Mouse (Mus musculus) cerebellum, adult (tissue): ENCODE measurements around the gene Magoh.

Source experiments
- ATAC-seq: cut with Nextera tagmentation; 2 replicates; pipeline ENCODE4 v1.9.2; 2017; ENCODE audit warnings: mild to moderate bottlenecking, moderate library complexity, mixed read lengths; ENCODE audit not compliant: insufficient number of reproducible peaks, low FRiP score, low TSS enrichment

Gene Magoh

DNA sequence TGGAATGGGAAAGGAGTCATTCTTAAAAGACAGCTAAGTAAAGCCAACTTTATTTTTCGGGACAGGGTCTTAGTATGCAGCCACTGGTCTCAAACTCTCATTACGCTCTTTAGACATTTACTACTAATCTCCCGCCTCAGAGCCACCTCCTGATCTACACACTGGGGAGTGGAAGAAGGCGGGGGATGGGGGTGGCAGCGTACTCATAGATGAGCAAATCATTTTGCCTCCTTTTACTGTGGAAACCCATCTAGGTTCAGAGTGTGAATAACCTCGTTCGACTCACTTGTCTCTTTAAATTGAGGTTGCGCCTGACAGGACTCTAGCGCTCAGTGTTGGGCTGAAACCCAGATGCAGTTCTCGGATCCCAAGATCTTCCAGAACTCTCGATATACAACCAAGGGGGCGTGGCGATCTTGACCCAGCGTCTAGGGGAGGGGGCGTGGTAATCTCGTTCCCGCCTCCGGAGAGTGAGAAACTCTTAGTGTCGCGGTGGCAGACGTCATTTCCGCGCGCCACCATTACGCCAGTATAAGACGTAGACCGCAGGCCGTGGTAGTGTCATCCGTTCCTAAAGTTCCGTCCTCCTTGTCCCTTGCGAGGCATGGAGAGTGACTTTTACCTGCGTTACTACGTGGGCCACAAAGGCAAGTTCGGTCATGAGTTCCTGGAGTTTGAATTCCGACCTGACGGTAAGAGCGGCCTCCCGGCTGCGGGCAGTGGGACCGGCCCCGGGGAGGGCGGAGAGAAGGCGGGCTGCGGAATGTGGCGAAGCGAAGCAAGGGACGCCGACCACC is at the start of gene Magoh:
TSS of gene Magoh (plus strand) at position 502 of the 797 bp plus-strand sequence.
- ATAC-seq: peak; percentile 84

DNA sequence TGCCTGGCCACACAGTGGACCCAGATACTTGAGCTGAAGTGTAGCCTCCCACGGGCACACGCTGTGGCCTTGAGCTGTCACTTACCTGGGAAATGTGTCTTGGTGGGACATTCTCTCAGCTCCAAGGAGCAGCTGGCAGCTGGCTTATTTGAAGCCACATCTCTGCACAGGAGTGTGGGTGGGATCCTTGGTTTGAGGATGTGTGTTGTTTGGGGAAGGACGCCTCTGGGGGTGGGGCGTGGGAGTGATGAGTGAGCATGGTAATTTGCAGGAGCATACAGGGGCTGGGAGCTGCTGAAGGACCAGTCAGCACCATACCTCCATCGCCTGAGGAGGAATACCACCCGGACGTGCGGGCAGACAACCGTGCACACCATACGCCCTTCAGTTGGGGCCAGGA is 49.4 kb upstream of the Magoh start:
- ATAC-seq: no peak

DNA sequence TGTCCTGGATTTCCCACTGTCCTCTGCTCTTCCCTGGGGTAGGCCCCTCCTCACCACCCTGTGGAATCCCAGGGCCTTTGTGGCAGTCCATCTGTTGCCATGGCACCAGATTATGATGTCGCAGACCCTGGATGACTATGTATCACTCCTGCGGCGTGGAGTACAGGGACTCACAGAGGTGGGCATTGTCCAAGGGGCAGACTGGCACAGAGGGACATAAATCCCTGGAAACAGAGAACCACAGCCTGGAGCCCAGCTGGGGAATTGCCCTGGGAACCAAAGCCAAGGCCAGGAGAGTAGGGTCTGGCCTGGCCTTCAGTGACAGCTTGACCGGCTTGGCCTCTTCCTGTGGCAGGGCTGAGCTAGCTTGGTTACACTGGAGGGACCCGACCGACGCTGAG is 48.7 kb upstream of the Magoh start:
- ATAC-seq: no peak

DNA sequence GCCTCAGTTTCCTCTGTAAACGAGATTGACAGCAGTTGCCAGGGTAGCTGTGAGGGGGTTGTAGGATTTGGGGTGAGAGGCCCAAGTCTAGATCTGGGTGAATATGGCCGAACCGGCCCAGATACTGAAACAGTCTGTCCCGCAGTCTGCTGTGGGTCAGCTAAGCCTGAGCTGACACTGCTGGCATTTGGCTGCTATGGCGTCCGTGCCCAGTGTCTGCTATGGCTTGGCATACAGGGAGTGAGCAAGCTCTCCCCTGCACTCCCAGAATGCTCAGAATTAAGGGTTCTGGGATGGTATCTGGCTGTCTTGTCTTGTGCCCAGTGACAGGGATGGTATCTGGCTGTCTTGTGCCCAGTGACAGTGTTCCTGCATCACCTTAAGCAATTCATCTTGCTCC is 47.9 kb upstream of the Magoh start:
- no peak for ATAC-seq

DNA sequence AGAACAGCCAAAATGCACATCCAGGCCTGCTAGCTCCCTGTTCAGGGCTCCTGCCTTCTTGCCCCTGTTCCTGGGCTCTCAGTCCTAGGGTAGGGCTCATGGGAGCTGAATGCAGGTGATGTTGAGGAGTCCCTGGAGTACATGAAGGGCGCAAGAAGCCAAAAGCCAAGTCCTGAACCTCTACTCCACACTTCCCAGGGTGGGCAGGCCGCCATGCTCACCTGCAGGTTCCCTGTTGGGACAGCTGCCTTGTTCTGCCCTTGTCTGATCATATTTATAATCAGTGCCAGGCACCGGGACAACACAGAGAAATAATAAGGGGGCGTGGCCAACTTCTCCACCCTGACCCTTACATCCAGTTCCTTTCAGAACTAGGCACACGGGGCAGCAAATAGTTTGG is 46.0 kb upstream of the Magoh start:
- no peak for ATAC-seq

DNA sequence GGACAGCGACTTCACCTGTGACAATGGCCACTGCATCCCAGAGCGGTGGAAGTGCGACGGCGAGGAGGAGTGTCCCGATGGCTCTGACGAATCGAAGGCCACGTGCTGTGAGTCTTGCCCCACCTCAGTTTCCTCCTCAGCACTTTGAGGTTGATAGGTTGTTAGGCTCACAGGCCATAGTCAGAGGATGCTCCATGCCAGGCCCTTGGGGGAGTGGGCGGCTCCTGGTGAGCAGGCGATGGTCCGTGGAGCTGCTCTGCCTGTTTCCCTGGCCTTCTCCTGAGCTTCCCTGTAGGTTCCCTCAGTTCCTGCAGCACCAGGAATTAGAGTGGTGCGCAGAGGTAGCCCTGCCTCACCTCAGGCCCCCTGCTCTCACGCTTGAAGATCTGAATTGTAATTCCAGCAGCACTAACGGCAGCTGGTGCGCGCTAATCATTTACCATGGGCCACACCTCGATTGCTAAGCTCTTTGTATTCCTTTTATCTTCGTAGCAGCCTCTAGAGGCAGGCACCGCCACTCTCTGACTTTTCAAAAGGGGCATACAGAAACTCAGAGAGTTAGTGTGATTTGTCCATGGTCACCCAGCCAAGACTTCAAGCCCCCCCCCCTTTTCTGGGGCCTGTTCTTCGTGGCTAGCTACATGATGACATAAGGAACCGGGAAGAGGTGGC is 44.8 kb upstream of the Magoh start:
- ATAC-seq: no peak

DNA sequence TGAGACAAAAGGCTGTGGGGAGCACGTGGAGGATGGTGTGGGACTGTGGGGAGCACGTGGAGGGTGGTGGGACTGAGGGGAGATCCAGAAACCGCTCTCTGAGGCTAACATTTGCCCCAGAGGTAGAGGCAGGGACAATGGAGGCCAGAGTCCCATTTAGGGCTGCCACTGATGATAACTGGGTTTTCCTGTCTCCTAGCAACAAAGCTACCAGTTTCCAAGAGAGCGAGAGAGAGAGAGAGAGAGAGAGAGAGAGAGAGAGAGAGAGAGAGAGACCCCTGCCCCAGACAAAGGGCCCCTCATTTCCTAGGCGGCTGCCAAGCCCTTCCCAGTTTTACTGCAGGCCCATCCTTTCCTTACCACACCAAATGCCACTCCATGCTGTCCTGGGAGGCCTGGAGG is 44.0 kb upstream of the Magoh start:
- no peak for ATAC-seq

DNA sequence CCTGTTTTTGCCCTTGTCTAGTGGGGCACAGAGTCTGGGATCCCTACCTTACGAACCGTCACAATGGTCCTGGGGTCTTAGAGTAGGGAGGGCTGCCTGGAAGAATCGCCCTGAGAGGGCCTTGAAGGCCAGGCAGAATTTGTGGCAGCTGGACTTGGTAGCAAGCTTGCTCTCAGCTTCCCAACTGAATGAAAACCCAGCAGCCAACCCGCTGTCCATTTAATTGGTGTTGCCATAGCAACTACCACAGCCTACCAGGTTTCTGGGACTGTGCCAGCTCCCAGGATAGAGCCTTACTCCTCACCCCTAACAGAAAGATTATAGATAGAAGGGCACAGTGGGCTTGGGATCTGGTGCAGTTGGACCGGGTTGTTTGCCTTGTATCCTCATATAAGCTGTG is 42.8 kb upstream of the Magoh start:
- no peak for ATAC-seq

DNA sequence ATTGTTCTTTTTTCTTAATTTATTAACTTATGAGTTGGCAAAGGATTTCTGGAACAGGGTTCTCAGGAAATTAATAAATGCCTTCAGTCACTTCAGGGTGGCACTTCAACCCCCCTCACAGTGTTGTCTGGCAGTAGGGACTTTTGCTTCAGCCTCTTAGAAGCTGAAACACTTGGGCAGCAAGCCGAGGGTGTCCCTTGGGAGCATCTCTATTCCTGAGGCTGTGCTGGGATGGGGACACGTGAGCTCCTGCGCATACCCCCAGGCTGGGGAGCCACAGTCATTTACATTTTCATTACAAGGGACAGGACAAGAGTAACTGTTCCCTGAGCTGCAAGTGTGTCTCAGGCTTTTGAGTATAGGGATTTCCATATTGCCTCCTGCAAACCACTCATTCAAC is 41.6 kb upstream of the Magoh start:
- ATAC-seq: no peak

DNA sequence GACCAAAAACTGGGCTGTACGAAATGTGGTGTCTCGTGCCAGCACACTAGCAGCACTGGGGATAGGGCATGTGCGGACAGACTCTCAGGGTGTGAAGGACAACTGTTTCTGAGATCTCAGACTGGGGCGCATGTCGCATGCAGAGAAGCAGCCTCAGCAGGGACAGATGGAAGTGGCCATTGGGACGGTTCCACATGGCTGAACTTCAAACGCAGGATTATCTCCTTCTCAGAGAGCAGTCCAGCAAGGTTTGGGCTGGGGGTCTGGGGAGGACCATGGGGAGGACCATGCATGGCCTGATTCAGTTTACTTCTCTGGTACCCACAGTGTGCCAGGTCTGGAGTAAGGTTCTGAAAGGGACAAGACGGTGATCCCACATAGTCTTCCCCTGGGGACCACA is 35.9 kb upstream of the Magoh start:
- peak; percentile 52; the same call in 1 of the 2 replicates for ATAC-seq

DNA sequence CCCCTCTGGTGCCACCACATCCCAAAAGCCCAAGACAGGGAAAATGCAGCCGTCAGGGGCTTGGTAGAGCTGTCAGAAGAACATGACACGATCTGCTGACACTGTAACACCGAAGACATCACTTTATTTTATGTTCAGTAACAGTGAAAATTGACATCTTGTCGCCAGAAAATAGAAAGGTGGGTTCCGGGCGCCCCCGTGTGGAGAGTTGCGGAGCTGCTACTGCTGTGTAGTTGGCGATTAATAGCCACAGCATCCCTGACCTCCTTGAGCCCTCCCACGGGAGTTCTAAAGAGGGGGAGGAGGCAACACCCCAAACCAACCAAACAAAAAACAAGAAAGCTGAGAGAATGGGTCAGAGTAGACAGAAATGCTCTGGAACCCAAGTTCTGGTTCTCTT is 34.6 kb upstream of the Magoh start:
- ATAC-seq: no peak

DNA sequence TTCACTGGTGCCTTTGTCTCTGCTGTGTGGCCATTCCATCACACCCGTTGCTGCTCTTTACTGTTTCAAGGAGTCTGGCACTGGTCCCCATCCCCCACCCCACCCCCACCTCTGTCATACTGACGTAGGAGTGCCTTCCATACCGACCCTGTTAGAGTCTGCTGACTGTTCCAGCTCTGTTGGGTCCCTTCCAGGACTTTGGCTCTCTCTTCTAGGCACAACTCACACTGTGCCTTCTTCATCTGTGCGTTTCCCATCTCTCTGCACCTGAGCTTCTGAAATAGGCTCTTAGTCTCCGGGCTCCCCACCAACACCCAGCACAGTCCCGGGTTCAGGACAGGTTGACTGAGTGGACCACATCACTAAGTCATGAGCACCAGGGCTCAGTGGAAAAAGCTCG is 32.8 kb upstream of the Magoh start:
- no peak for ATAC-seq

DNA sequence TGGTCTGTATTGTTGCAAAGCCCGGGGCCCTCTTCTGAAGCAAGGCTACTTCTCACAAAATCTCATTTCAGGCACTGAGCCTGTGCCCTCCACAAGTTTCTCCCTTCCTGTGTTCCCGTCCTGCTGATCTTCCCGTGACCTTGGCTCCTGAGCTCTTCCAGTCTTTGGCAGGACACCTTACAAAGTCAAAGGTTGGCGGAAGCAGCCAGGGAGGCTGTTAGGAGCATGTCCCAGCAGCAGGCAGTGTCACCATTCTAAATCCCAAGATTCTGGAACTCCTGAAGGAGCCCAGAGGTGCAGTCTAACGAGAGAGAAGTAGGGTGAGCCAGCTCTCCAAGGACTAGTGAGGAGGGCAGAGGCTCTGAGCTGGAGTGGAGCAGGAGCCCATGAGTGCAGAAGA is 31.0 kb upstream of the Magoh start:
- no peak for ATAC-seq

DNA sequence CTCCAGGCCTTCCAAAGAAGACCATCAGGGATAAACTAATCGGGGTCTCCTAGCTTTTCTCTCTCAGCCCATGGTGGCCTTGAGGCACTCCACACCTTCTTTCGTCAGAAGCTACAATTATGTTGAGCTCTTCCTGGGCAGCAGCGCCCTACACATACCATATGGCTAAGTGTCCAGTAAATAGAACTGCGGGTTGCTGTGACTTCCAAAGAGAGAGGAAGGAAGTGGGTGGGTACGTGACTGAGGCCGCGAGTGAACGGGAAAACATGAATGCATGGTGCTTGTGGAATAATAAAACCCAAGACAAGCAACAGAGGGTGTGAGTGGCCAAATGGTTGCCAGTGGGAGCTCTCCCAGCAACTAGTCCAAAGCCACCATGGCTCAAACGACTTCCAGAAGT is 29.9 kb upstream of the Magoh start:
- ATAC-seq: no peak

DNA sequence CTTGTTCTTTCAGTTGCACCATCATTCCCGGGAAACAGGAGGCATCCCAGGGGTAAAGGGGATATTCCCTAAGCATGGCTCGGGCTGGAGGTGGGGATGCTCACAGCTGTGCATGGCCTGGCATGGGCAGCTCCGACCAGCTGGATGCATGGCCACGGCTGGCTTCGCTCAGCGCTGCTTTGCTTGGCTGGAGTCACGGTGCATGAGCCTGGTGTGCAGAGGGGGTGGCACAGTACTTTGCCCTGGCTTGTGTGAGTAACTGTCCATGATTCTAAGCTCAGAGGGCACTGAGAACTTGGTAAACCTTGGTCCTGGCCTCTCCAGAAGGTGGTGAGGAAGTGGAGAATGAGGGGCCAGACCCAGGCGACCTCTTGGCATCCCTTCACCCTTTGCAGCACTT is 29.5 kb upstream of the Magoh start:
- ATAC-seq: no peak

DNA sequence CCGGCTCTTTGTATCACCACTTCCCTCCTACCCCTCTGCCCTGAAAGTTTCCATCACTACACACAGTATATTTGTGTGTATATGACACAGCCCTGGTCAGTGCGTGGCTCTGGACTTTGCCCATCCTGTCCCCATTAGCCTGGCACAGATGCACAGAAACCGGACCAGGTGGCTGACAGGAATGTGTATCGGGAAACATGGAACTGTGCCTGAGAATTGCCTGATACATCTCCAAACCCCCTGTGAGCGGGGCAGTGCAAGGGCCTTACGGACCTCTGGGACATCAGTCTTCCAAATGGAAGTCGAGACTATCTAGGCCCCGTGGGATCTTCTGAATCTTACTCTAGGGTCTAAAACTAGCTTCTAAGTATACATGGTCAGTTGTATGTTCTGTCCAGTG is 26.2 kb upstream of the Magoh start:
- ATAC-seq: no peak

DNA sequence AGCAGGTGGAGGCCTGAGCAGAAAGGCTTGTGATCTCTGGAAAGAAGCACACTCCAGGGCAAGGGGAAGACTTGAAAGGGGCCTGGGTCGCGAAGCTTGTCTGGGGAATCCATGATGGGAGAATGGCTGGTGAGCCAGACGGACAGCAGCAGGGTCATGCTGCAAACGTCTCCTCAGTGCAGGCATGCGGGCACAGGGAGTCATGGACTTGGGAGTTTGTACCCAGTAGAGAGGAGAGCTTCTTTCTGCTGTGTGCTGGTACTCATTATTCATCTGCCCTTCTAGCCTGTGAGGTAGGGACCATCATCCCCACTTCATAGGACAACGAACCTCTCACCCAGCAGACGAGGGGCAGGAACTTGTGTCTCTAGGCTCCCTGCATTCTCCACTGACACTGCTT is 25.7 kb upstream of the Magoh start:
- no peak for ATAC-seq

DNA sequence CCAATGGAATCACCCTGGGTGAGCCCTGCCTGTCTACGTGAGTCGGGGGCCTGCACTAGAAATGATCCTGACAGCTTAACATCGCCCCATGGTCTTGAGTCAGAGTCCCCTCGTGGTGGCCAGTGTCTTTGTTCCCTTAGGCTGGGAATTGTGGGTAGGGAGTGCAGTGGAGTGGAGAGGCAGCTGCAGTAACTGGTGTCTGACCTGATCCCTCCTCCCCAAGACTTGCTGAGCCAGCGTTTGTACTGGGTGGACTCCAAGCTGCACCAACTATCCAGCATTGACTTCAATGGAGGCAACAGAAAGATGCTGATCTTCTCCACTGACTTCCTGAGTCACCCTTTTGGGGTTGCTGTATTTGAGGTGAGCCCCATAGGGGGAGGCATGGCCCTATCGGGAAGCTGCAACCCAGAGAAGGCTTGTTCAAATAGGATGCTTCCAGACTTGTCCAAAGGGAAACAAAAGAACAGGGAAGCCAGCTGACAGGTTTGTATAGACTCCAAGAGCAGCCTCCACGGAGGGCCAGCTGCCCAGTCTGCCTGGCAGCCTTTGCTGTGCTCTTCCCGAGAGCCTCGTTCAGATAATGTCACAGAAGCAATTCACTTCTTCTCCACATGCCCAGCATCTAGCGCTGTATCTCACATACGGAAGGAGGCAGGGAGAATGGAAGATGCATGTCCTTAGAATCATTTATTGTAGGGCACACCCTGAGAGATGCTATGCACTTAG is 22.4 kb upstream of the Magoh start:
- peak; percentile 80 for ATAC-seq

DNA sequence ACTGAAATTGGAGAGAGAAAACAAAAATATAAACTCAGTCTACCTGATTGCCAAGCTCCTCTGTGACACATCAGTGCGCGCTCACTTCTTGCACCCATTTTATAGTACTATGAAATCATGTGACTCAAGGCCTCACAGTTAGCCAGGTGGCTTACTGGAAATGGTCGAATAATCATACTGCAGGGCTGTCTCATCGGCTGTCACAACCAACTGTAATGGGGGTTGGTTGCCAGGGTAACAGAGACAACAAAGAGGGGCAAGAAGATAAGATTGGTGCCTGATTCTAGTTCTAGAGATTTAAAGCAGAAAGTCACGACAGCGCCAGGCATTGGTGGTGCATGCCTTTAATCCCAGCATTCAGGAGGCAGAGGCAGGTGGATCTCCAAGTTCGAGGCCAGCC is 20.6 kb upstream of the Magoh start:
- ATAC-seq: no peak

DNA sequence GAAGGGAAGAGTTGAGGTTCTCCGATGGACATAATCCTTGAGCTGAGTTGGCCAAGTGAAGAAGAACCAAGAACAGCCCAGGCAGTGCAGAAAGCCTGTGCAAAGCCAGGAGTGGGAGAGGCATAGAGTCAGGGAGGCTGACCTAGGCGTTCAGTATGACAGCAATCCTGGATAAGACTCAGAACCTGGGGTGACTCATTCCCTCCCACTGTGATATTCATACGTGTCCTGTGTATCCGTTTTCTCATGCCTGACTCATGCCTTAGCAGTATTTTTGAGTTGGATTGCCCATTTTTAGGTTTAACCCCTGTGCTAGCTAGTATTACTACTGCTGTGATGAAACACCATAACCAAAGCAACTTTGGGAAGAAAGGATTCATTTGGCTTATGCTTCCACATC is 14.7 kb upstream of the Magoh start:
- ATAC-seq: no peak

DNA sequence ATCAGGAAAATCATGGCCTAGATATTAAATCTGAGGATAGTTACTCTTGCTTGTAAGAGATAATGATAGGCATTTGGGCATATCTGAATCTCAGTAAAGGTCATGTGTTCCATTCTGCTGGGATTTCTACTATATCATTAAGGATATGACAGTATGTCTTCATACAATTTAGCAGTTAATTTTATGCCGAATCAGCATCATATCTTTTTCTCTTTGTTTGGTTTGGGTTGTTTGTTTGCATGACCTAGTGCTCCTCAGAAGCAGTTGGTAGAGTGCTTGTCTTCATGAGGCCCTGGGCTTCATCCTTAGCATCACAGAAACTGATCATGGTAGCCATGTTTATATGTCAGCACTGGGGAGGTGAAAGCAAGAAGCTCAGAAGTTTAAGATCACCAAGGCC is 2.1 kb downstream of the Magoh start:
- no peak for ATAC-seq

DNA sequence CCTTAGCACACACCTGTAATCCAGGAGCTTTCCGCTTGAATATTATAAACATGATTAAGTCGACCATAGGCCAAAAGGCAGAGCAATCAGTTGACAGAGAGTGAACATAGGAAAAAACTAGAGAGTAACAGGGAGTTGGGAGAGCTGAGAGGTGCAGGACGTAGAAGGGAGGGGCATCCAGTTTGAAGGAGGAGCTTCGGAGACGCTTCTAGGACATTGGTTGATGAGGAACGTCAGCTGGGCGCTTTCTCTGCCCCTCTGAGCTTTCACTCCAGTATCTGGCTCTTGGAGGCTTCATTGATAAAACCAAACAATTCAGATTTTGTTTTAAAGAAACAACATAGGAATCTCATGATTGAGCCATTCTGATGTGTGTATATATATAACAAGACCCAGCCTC is 6.8 kb downstream of the Magoh start:
- ATAC-seq: no peak
